In genomic region chr15:97992027-97992711, GRCm38 (mm10) we compare ENCODE assay signal across 8 mouse cellular contexts. TPM values are rescaled to one million over a fixed set of nuclear protein-coding genes. Genes with fewer than 3 reads are reported as not detected.
DNase-seq lines count a peak whose midpoint lies in the region; ATAC-seq and TF ChIP-seq lines count a peak whose summit lies in the region.
"Had no signal": no experiment of that assay in that cellular context is flagged by ENCODE, and none has a peak within 500 bp of the region (broad histone marks: within the 10 kb centered on the region; RNA-seq: fewer than 3 reads in every experiment).

No protein-coding gene starts in this region.

- no peaks in the 10 kb centered on the region for H3K27me3 ChIP-seq in neural tube, embryonic 11.5 days (ENCODE audit: control insufficient read depth, insufficient read depth, low read length)
- no peaks in the 10 kb centered on the region for H3K27me3 ChIP-seq in forebrain, embryonic 10.5 days (ENCODE audit: poor library complexity, severe bottlenecking)
- no peaks in the 10 kb centered on the region for H3K27me3 ChIP-seq in limb, embryonic 14.5 days (ENCODE audit: control insufficient read depth, insufficient read depth, low read length)
- no peaks in the 10 kb centered on the region for H3K27me3 ChIP-seq in stomach, postnatal 0 days (ENCODE audit: control insufficient read depth, insufficient read depth, low read length)

- H3K36me3 ChIP-seq in neural tube, embryonic 11.5 days (ENCODE audit: control insufficient read depth, insufficient read depth, low read length) = peaks cover 16% of the 10 kb centered on the region; the same call in 1 of the 2 replicates
- peaks cover 87% of the 10 kb centered on the region for H3K36me3 ChIP-seq in forebrain, embryonic 10.5 days (replicated peaks)
- peaks cover 88% of the 10 kb centered on the region for H3K36me3 ChIP-seq in limb, embryonic 14.5 days (ENCODE audit: control insufficient read depth, insufficient read depth, low read length)
- no peaks in the 10 kb centered on the region for H3K36me3 ChIP-seq in stomach, postnatal 0 days (ENCODE audit: control insufficient read depth, insufficient read depth, low read length)

- 38% methylated on average over 13 of the region's 13 CpGs for WGBS in neural tube, embryonic 11.5 days
- WGBS in forebrain, embryonic 10.5 days = 26% methylated on average over 13 of the region's 13 CpGs
- WGBS in limb, embryonic 14.5 days = 46% methylated on average over 13 of the region's 13 CpGs
- WGBS in stomach, postnatal 0 days = 60% methylated on average over 13 of the region's 13 CpGs

- H3K4me3 ChIP-seq in neural tube, embryonic 11.5 days (ENCODE audit: low read depth, low read length) = no peak overlapping the region
- peak overlapping the region; percentile 33 for H3K4me3 ChIP-seq in forebrain, embryonic 10.5 days
- H3K4me3 ChIP-seq in limb, embryonic 14.5 days (replicated peaks; ENCODE audit: low read length) = peak overlapping the region; percentile 5; the same call in 1 of the 2 replicates
- H3K4me3 ChIP-seq in stomach, postnatal 0 days (ENCODE audit: low read depth, low read length) = no peak overlapping the region

- H3K27ac ChIP-seq in neural tube, embryonic 11.5 days (ENCODE audit: low read depth, low read length) = peak overlapping the region; percentile 83
- peak overlapping the region; percentile 96 for H3K27ac ChIP-seq in forebrain, embryonic 10.5 days
- peak overlapping the region; percentile 89 for H3K27ac ChIP-seq in limb, embryonic 14.5 days (replicated peaks; ENCODE audit: low read depth, low read length)
- 0 out of 2 replicates have a peak overlapping the region, but pooled peaks have one; percentile 35 for H3K27ac ChIP-seq in stomach, postnatal 0 days (replicated peaks)

- no peaks in the 10 kb centered on the region for H3K9me3 ChIP-seq in neural tube, embryonic 11.5 days (ENCODE audit: control insufficient read depth, low read length)
- no peaks in the 10 kb centered on the region for H3K9me3 ChIP-seq in forebrain, embryonic 10.5 days
- H3K9me3 ChIP-seq in limb, embryonic 14.5 days (ENCODE audit: control insufficient read depth, low read length) = no peaks in the 10 kb centered on the region
- H3K9me3 ChIP-seq in stomach, postnatal 0 days (ENCODE audit: control insufficient read depth, low read length) = no peaks in the 10 kb centered on the region

- TF ChIP-seq EP300 in stomach, postnatal 0 days (optimal IDR thresholded peaks at IDR 0.05) = no peak

- ATAC-seq in neural tube, embryonic 11.5 days (ENCODE audit: insufficient read depth, low FRiP score, low TSS enrichment) = peak; percentile 9; the same call in 1 of the 2 replicates
- peak; percentile 36; the same call in 1 of the 2 replicates for ATAC-seq in limb, embryonic 14.5 days (ENCODE audit: low FRiP score, low read depth)
- no peak for ATAC-seq in stomach, postnatal 0 days (ENCODE audit: low FRiP score, low TSS enrichment)

- peak overlapping the region; percentile 21 for H3K4me2 ChIP-seq in neural tube, embryonic 11.5 days (ENCODE audit: low read depth)
- peak overlapping the region; percentile 45; the same call in 1 of the 2 replicates for H3K4me2 ChIP-seq in limb, embryonic 14.5 days (replicated peaks; ENCODE audit: low read depth, low read length, severe bottlenecking)
- peak overlapping the region; percentile 42; the same call in 1 of the 2 replicates for H3K4me2 ChIP-seq in stomach, postnatal 0 days (replicated peaks; ENCODE audit: low read depth)

- peaks cover 40% of the 10 kb centered on the region for H3K4me1 ChIP-seq in neural tube, embryonic 11.5 days (ENCODE audit: control insufficient read depth, insufficient read depth, low read length)
- H3K4me1 ChIP-seq in forebrain, embryonic 10.5 days = peaks cover 76% of the 10 kb centered on the region
- H3K4me1 ChIP-seq in limb, embryonic 14.5 days (ENCODE audit: control insufficient read depth, insufficient read depth, low read length) = peaks cover 27% of the 10 kb centered on the region
- H3K4me1 ChIP-seq in stomach, postnatal 0 days (replicated peaks; ENCODE audit: control insufficient read depth, insufficient read depth) = no peaks in the 10 kb centered on the region

- no peak for DNase-seq in neural tube, embryonic 11.5 days (ENCODE audit: low spot score)
- DNase-seq in neural tube, embryonic 10.5 days (ENCODE audit: extremely low spot score, low spot score) = no peak
- no peak for DNase-seq in forebrain, embryonic 10.5 days (ENCODE audit: extremely low spot score, low spot score)
- no peak for DNase-seq in limb, embryonic 14.5 days (ENCODE audit: low spot score)
- DNase-seq in stomach, postnatal 0 days (ENCODE audit: low spot score) = no peak
- no peak for DNase-seq in ovary, postnatal 14 days (ENCODE audit: low spot score)
- no peak for DNase-seq in frontal cortex, postnatal 36 days (ENCODE audit: low spot score in 2 of 2)

- TF ChIP-seq CTCF in stomach, postnatal 0 days (IDR thresholded peaks at IDR 0.05; ENCODE audit: low read depth) = peak; percentile 56

- no peak for TF ChIP-seq POLR2A in limb, embryonic 14.5 days (IDR thresholded peaks at IDR 0.05; ENCODE audit: borderline replicate concordance, extremely low read depth, insufficient read depth, insufficient read length)

- H3K9ac ChIP-seq in neural tube, embryonic 11.5 days (ENCODE audit: low read length) = peak overlapping the region; percentile 48
- peak overlapping the region; percentile 50 for H3K9ac ChIP-seq in limb, embryonic 14.5 days (ENCODE audit: low read depth, low read length, severe bottlenecking)
- peak overlapping the region; percentile 45; the same call in 1 of the 2 replicates for H3K9ac ChIP-seq in stomach, postnatal 0 days (ENCODE audit: low read length)

RNA-seq across cellular contexts. Expression of gene Col2a1, which starts 12.3 kb away (rescaled TPM):
- polyA plus RNA-seq in neural tube, embryonic 11.5 days (2014; fragmentation: Nextera tagmentation; extraction: Ambion mirVana) = 208 and 219 TPM in 2 replicates
- 183 and 190 TPM in 2 replicates for polyA plus RNA-seq in forebrain, embryonic 10.5 days (2016; fragmentation: Nextera tagmentation; extraction: Ambion mirVana)
- polyA plus RNA-seq in limb, embryonic 14.5 days (2012; rRNA removed) = 1,642 and 1,975 TPM in 2 replicates
- polyA plus RNA-seq in limb, embryonic 14.5 days (2014; fragmentation: Nextera tagmentation; extraction: Ambion mirVana) = 754 and 761 TPM in 2 replicates
- 0.05 and 0.21 TPM in 2 replicates for polyA plus RNA-seq in stomach, postnatal 0 days (2015; fragmentation: Nextera tagmentation; extraction: Ambion mirVana)
- polyA plus RNA-seq: liver, adult 2 months had no signal

RNA-seq across cellular contexts. Expression of gene Tmem106c, which starts 28.2 kb away (rescaled TPM):
- polyA plus RNA-seq in neural tube, embryonic 11.5 days (2014; fragmentation: Nextera tagmentation; extraction: Ambion mirVana) = 50.2 and 55.9 TPM in 2 replicates
- polyA plus RNA-seq in forebrain, embryonic 10.5 days (2016; fragmentation: Nextera tagmentation; extraction: Ambion mirVana) = 39.2 and 43.2 TPM in 2 replicates
- polyA plus RNA-seq in limb, embryonic 14.5 days (2012; rRNA removed) = 49.9 and 59.1 TPM in 2 replicates
- polyA plus RNA-seq in limb, embryonic 14.5 days (2014; fragmentation: Nextera tagmentation; extraction: Ambion mirVana) = 49.8 and 51.5 TPM in 2 replicates
- 33.1 and 39.8 TPM in 2 replicates for polyA plus RNA-seq in stomach, postnatal 0 days (2015; fragmentation: Nextera tagmentation; extraction: Ambion mirVana)

Comparison
In these comparisons a context has a peak if more than half of its experiments do, and no peak if none do; other contexts are left out.
1. H3K27ac ChIP-seq: peak in every context shown above with its lines; median percentile 96 in forebrain, embryonic 10.5 days; 89 in limb, embryonic 14.5 days; 83 in neural tube, embryonic 11.5 days; 35 in stomach, postnatal 0 days.
2. H3K4me3 ChIP-seq: peak in forebrain, embryonic 10.5 days (single experiment) and limb, embryonic 14.5 days (single experiment); none in neural tube, embryonic 11.5 days (single experiment) and stomach, postnatal 0 days (single experiment).
3. RNA of gene Col2a1, which starts 12.3 kb away (polyA plus RNA-seq): 754 to 1,975 TPM in limb, embryonic 14.5 days, 208 to 219 TPM in neural tube, embryonic 11.5 days and 183 to 190 TPM in forebrain, embryonic 10.5 days; 0.05 to 0.21 TPM in stomach, postnatal 0 days; every median in the first group is over 100 times any median in the second.
4. Peak in every context shown above with its lines, with median percentiles within 50 percentile points of each other: H3K4me2 ChIP-seq and H3K9ac ChIP-seq.